Mouse (Mus musculus): ENCODE measurements around the gene Ntn4.
"Not testable (repeated sequence)": the region's sequence is repeated elsewhere in the genome, so short reads cannot be mapped to it uniquely, and the experiment has no call there.

DNA sequence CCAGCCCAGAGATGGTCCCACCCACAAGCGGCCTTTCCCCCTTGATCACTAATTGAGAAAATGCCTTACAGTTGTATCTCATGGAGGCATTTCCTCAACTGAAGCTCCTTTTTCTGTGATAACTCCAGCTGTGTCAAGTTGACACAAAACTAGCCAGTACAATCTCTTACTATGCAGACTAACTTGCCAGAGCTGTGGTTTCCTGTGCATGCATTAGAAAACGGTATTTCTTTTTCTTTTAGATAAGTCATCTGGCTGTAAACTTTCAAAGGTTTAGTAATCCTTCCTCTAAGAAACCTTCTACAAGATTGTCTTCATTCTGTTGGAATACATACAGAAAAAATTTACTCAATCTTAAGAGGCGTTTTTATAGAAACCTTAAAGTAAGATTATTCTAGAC lies 44.9 kb downstream of the Ntn4 start:
- TF ChIP-seq POLR2A (IDR thresholded peaks at IDR 0.05; ENCODE audit: borderline replicate concordance, insufficient read depth, low read length); CTCF (IDR thresholded peaks at IDR 0.05; ENCODE audit: borderline replicate concordance, insufficient read depth, low read depth, low read length): not testable (repeated sequence)

Data from cerebellum, adult 2 months (tissue).